Mouse (Mus musculus) megakaryocyte-erythroid progenitor cell, adult 5-6 weeks (primary cell): Measurements from ENCODE around the gene Tas2r123. TPM values are rescaled to one million over a fixed set of nuclear protein-coding genes. Genes with fewer than 3 reads are reported as not detected.

Experiments used
- ATAC-seq: replicated peaks from 2 replicates; pipeline ENCODE4 v1.8.0; 2016; ENCODE audit warnings: mild to moderate bottlenecking, inconsistent platforms; ENCODE audit not compliant: severe bottlenecking, poor library complexity, low FRiP score, low TSS enrichment
- total RNA-seq, 2 experiments: library from RNA; stranded (forward) in 1 of 2; stranded (reverse) in 1 of 2; fragments of 200-1000, 215-1000 nt in 1 of 2; fragments of >200 nt in 1 of 2; fragmentation: Nextera tagmentation in 1 of 2; gene quantifications; 2 replicates each; pipeline ENCODE4 v1.2.3; 2014 to 2017

Gene Tas2r123
- total RNA-seq (2014; fragmentation: Nextera tagmentation) (not detected in 2 replicates), total RNA-seq (2017) (not detected in 2 replicates)

- ATAC-seq: no peak
Measured at GRCm38 (mm10) chr6:132846842-132847241, at the start of gene Tas2r123. Tas2r123 (plus strand) TSS chr6:132847142.

DNA sequence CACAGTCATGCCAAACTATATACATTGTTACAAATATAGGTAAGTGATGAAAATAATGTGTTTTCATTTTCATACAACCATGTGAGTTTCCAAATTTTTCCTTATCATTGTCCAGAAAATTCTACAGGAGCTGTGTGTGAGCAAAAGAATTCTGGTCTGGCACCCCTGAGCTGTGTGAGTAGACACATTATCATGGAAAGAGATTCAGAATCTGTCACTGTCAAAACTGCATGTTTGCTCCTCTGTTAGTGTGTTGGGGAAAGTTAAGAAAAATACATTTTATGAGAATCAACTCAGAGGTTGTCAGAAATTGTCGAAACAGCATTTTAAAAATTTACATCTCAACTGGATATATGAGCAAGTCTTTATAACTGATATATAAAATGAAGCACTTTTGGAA, 44.4 kb upstream of the Tas2r123 start, which contains the start of gene Tas2r117:
TSS of gene Tas2r117 (plus strand) at position 301 of the 400 bp plus-strand sequence.
- no peak for ATAC-seq

GRCm38 (mm10) chr6:132855138-132855537, 8.2 kb downstream of the Tas2r123 start, which contains the start of gene Tas2r116:
Tas2r116 (plus strand) TSS chr6:132855438.
- no peak for ATAC-seq

DNA sequence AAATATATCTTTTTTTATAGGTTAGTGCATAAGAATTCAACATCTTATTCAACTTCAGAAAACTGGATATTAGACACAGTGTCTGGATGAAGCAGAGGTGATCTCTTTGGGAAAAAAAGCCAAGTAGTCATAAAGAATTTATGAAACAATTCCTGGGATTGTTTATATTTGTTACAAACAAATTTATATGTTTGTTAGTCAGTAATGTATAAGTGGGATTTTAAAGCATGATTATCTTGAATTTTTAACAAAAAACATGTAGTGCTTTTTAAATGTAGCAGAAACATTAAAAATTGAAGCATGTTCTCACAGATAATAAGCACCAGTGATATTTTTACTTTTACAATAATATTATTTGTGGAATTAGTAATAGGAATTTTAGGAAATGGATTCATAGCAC, 20.8 kb downstream of the Tas2r123 start, which contains the start of gene Tas2r110:
TSS of gene Tas2r110 (plus strand) at position 301 of the 400 bp plus-strand sequence.
- no peak for ATAC-seq

DNA sequence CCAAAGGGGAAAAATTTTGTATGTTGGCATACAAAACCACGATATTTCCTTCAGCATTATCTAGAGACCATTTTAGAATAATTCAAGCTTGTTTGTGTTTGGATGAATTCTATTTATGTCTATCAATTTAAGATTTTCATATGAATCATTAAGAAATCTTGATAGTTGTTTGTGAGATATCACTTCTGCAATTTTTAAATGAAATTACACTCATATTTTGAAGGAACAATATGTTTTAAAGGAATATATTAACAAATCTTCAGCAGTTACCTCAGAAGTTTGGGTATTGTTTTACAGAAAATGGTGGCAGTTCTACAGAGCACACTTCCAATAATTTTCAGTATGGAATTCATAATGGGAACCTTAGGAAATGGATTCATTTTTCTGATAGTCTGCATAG, 45.8 kb downstream of the Tas2r123 start, which contains the start of gene Tas2r113:
TSS of gene Tas2r113 (plus strand) at position 301 of the 400 bp plus-strand sequence.
- no peak for ATAC-seq

Other genes with a start within 250 kb of the Tas2r123 start
- not detected in 2 replicates for gene A630073D07Rik, start 195.6 kb upstream of the Tas2r123 start, total RNA-seq (2014; fragmentation: Nextera tagmentation)
- not detected in 2 replicates for gene A630073D07Rik, start 195.6 kb upstream of the Tas2r123 start, total RNA-seq (2017)
- gene Tas2r120, start 190.2 kb upstream of the Tas2r123 start, total RNA-seq (2014; fragmentation: Nextera tagmentation): not detected in 2 replicates
- gene Tas2r120, start 190.2 kb upstream of the Tas2r123 start, total RNA-seq (2017): not detected in 2 replicates
- not detected in 2 replicates for gene Tas2r121, start 146.1 kb upstream of the Tas2r123 start, total RNA-seq (2014; fragmentation: Nextera tagmentation)
- gene Tas2r121, start 146.1 kb upstream of the Tas2r123 start, total RNA-seq (2017): not detected in 2 replicates
- gene Tas2r122, start 135.2 kb upstream of the Tas2r123 start, total RNA-seq (2014; fragmentation: Nextera tagmentation): not detected in 2 replicates
- not detected in 2 replicates for gene Tas2r122, start 135.2 kb upstream of the Tas2r123 start, total RNA-seq (2017)
- not detected in 2 replicates for gene Tas2r115, start 109.1 kb upstream of the Tas2r123 start, total RNA-seq (2014; fragmentation: Nextera tagmentation)
- not detected in 2 replicates for gene Tas2r115, start 109.1 kb upstream of the Tas2r123 start, total RNA-seq (2017)
- gene Tas2r124, start 92.4 kb upstream of the Tas2r123 start, total RNA-seq (2014; fragmentation: Nextera tagmentation): not detected in 2 replicates
- not detected in 2 replicates for gene Tas2r124, start 92.4 kb upstream of the Tas2r123 start, total RNA-seq (2017)
- gene Tas2r102, start 85.0 kb upstream of the Tas2r123 start, total RNA-seq (2014; fragmentation: Nextera tagmentation): not detected in 2 replicates
- not detected in 2 replicates for gene Tas2r102, start 85.0 kb upstream of the Tas2r123 start, total RNA-seq (2017)
- gene Tas2r136, start 69.0 kb upstream of the Tas2r123 start, total RNA-seq (2014; fragmentation: Nextera tagmentation): not detected in 2 replicates
- not detected in 2 replicates for gene Tas2r136, start 69.0 kb upstream of the Tas2r123 start, total RNA-seq (2017)
- not detected in 2 replicates for gene Tas2r117, start 44.3 kb upstream of the Tas2r123 start, total RNA-seq (2014; fragmentation: Nextera tagmentation)
- gene Tas2r117, start 44.3 kb upstream of the Tas2r123 start, total RNA-seq (2017): not detected in 2 replicates
- gene Tas2r116, start 8.3 kb downstream of the Tas2r123 start, total RNA-seq (2014; fragmentation: Nextera tagmentation): not detected in 2 replicates
- gene Tas2r116, start 8.3 kb downstream of the Tas2r123 start, total RNA-seq (2017): not detected in 2 replicates
- not detected in 2 replicates for gene Tas2r110, start 20.9 kb downstream of the Tas2r123 start, total RNA-seq (2014; fragmentation: Nextera tagmentation)
- gene Tas2r110, start 20.9 kb downstream of the Tas2r123 start, total RNA-seq (2017): not detected in 2 replicates
- gene Tas2r113, start 45.9 kb downstream of the Tas2r123 start, total RNA-seq (2014; fragmentation: Nextera tagmentation): not detected in 2 replicates
- not detected in 2 replicates for gene Tas2r113, start 45.9 kb downstream of the Tas2r123 start, total RNA-seq (2017)
- not detected in 2 replicates for gene Tas2r125, start 62.5 kb downstream of the Tas2r123 start, total RNA-seq (2014; fragmentation: Nextera tagmentation)
- not detected in 2 replicates for gene Tas2r125, start 62.5 kb downstream of the Tas2r123 start, total RNA-seq (2017)
- gene Tas2r129, start 104.0 kb downstream of the Tas2r123 start, total RNA-seq (2014; fragmentation: Nextera tagmentation): not detected in 2 replicates
- not detected in 2 replicates for gene Tas2r129, start 104.0 kb downstream of the Tas2r123 start, total RNA-seq (2017)
- not detected in 2 replicates for gene Tas2r131, start 110.8 kb downstream of the Tas2r123 start, total RNA-seq (2014; fragmentation: Nextera tagmentation)
- gene Tas2r131, start 110.8 kb downstream of the Tas2r123 start, total RNA-seq (2017): not detected in 2 replicates
- not detected in 2 replicates for gene Tas2r109, start 133.8 kb downstream of the Tas2r123 start, total RNA-seq (2014; fragmentation: Nextera tagmentation)
- not detected in 2 replicates for gene Tas2r109, start 133.8 kb downstream of the Tas2r123 start, total RNA-seq (2017)
- not detected in 2 replicates for gene Tas2r103, start 190.0 kb downstream of the Tas2r123 start, total RNA-seq (2014; fragmentation: Nextera tagmentation)
- gene Tas2r103, start 190.0 kb downstream of the Tas2r123 start, total RNA-seq (2017): not detected in 2 replicates
- gene Tas2r140, start 208.7 kb downstream of the Tas2r123 start, total RNA-seq (2014; fragmentation: Nextera tagmentation): not detected in 2 replicates
- not detected in 2 replicates for gene Tas2r140, start 208.7 kb downstream of the Tas2r123 start, total RNA-seq (2017)